Mouse (Mus musculus) ES-E14 (cell line): ENCODE results near the gene Zscan5b.

ENCODE experiments used
- CHD2 ChIP-seq: IDR thresholded peaks from 2 replicates; pipeline ENCODE4 v1.6.1; 2014; ENCODE audit warnings: mild to moderate bottlenecking, low read depth, low read length, inconsistent platforms
- HCFC1 ChIP-seq: IDR thresholded peaks from 2 replicates; pipeline ENCODE4 v1.6.1; 2012; ENCODE audit warnings: low read length, inconsistent platforms, borderline replicate concordance; ENCODE audit not compliant: insufficient read depth
- MAFK ChIP-seq: IDR thresholded peaks from 2 replicates; pipeline ENCODE4 v1.6.1; 2014; ENCODE audit warnings: mild to moderate bottlenecking, low read depth, low read length, inconsistent platforms; ENCODE audit not compliant: insufficient read depth
- ZC3H11A ChIP-seq: IDR thresholded peaks from 2 replicates; pipeline ENCODE4 v1.6.1; 2012; ENCODE audit warnings: low read depth, mild to moderate bottlenecking, inconsistent platforms, low read length, borderline replicate concordance
- ZNF384 ChIP-seq: IDR thresholded peaks from 2 replicates; pipeline ENCODE4 v1.6.1; 2012; ENCODE audit warnings: low read depth, low read length, inconsistent platforms

GRCm38 (mm10) chr7:6262120-6262519, 40.0 kb downstream of the Zscan5b start:
- TF ChIP-seq ZC3H11A (peak; percentile 76; the same call in 1 of the 2 replicates), HCFC1 (no peak), ZNF384 (no peak), CHD2 (no peak), MAFK (no peak)
